Mouse (Mus musculus) bone marrow macrophage, adult 2 months (primary cell): ENCODE results near the gene Gimap4.

Experiments
- CTCF ChIP-seq: IDR thresholded peaks from 2 replicates; pipeline ENCODE4 v1.5.1; 2012; ENCODE audit warnings: low read depth, mild to moderate bottlenecking, low read length, moderate library complexity
- POLR2A ChIP-seq: IDR thresholded peaks from 2 replicates; pipeline ENCODE4 v1.6.1; 2012; ENCODE audit warnings: mild to moderate bottlenecking, low read depth, low read length, borderline replicate concordance

DNA sequence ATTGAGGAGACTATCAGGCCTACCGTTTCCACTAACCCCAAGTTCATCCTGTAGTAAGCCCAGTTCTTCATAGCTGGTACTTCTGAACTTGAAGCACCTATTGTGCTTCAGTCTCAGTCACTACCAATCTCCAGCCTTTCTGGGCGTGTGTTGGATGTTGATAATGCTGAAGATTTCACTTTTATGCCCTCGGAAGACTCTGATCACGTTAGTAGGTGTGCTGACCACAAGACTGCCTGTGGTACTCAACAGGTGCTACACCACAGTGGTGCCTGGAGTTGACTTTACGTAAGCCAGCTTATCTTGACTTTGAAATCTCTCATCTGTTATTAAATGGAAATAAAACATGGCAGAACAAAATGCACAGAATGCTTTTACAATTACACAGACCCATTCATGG, 3.9 kb upstream of the Gimap4 start:
- TF ChIP-seq CTCF (no peak), POLR2A (no peak)
